Mouse (Mus musculus): ENCODE results near the gene Med22. TPM values are rescaled to one million over a fixed set of nuclear protein-coding genes. Genes with fewer than 3 reads are reported as not detected.

Med22 gene
- polyA plus RNA-seq (2012), result 73.5 and 98.3 TPM in 2 replicates

- TF ChIP-seq GATA1 (IDR thresholded peaks at IDR 0.05; ENCODE audit: low read length), result no peak
These were observed at the start of gene Med22, which contains the start of gene Rpl7a for GRCm38 (mm10) chr2:26910124-26910993. Med22 (minus strand) TSS chr2:26910677. Rpl7a (plus strand) TSS chr2:26910764.

GRCm38 (mm10) chr2:26957488-26957859 lies 47.0 kb upstream of the Med22 start:
- TF ChIP-seq GATA1 (IDR thresholded peaks at IDR 0.05; ENCODE audit: low read length), result no peak

- TF ChIP-seq GATA1 (IDR thresholded peaks at IDR 0.05; ENCODE audit: low read length), result no peak
These were observed 46.5 kb upstream of the Med22 start for GRCm38 (mm10) chr2:26956811-26957487.

GRCm38 (mm10) chr2:26954735-26955395 lies 44.4 kb upstream of the Med22 start:
- TF ChIP-seq GATA1 (IDR thresholded peaks at IDR 0.05; ENCODE audit: low read length), result no peak

- TF ChIP-seq GATA1 (IDR thresholded peaks at IDR 0.05; ENCODE audit: low read length), result no peak
These were observed 42.4 kb upstream of the Med22 start for GRCm38 (mm10) chr2:26952866-26953265.

- no peak for TF ChIP-seq GATA1 (IDR thresholded peaks at IDR 0.05; ENCODE audit: low read length)
These were observed 41.7 kb upstream of the Med22 start for GRCm38 (mm10) chr2:26952193-26952592.

- TF ChIP-seq GATA1 (IDR thresholded peaks at IDR 0.05; ENCODE audit: low read length), result no peak
These were observed 40.9 kb upstream of the Med22 start for GRCm38 (mm10) chr2:26951346-26951905.

- no peak for TF ChIP-seq GATA1 (IDR thresholded peaks at IDR 0.05; ENCODE audit: low read length)
These were observed 39.9 kb upstream of the Med22 start for GRCm38 (mm10) chr2:26950411-26950810.

GRCm38 (mm10) chr2:26943253-26943652 lies 32.8 kb upstream of the Med22 start:
- TF ChIP-seq GATA1 (IDR thresholded peaks at IDR 0.05; ENCODE audit: low read length), result no peak

GRCm38 (mm10) chr2:26941539-26941938 lies 31.1 kb upstream of the Med22 start:
- no peak for TF ChIP-seq GATA1 (IDR thresholded peaks at IDR 0.05; ENCODE audit: low read length)

- no peak for TF ChIP-seq GATA1 (IDR thresholded peaks at IDR 0.05; ENCODE audit: low read length)
These were observed 25.9 kb upstream of the Med22 start for GRCm38 (mm10) chr2:26936425-26936824.

GRCm38 (mm10) chr2:26935286-26935685 lies 24.8 kb upstream of the Med22 start:
- no peak for TF ChIP-seq GATA1 (IDR thresholded peaks at IDR 0.05; ENCODE audit: low read length)

GRCm38 (mm10) chr2:26933304-26934055 lies 23.0 kb upstream of the Med22 start, which contains the start of the genes Surf4 and Stkld1:
Surf4 (minus strand) TSS chr2:26933928.
Stkld1 (plus strand) TSS chr2:26934047.
- TF ChIP-seq GATA1 (IDR thresholded peaks at IDR 0.05; ENCODE audit: low read length), result no peak

GRCm38 (mm10) chr2:26932473-26933303 lies 22.2 kb upstream of the Med22 start:
- no peak for TF ChIP-seq GATA1 (IDR thresholded peaks at IDR 0.05; ENCODE audit: low read length)

All from G1E-ER4 (cell line).